Mouse (Mus musculus) MEL (cell line): ENCODE data around the gene Cyth2. TPM values are rescaled to one million over a fixed set of nuclear protein-coding genes. Genes with fewer than 3 reads are reported as not detected.

ENCODE experiments used
- DNase-seq: peaks from one replicate; pipeline ENCODE4 v3.0.0; 2011; ENCODE audit warnings: low read depth, low spot score
- H3K27ac ChIP-seq: 2 replicates; pipeline ENCODE4 v1.5.1; 2012; ENCODE audit warnings: low read depth, mild to moderate bottlenecking, control low read depth, low read length, moderate library complexity; ENCODE audit not compliant: control insufficient read depth
- H3K27me3 ChIP-seq, 2 experiments: fragments of 150-350 bp in 1 of 2; sonication (generic) in 1 of 2; 2 replicates each; pipeline ENCODE4 v1.6.1; 2012; ENCODE audit warnings: low read length in 2 of 2, mild to moderate bottlenecking in 2 of 2, improper control_type of control experiment in 1 of 2, moderate library complexity in 1 of 2; ENCODE audit not compliant: insufficient read depth in 2 of 2, control insufficient read depth in 1 of 2
- H3K36me3 ChIP-seq, 2 experiments: 2 replicates each; pipeline ENCODE4 v1.6.1; 2012 to 2014; ENCODE audit warnings: low read length in 2 of 2, improper control_type of control experiment in 1 of 2, inconsistent platforms in 1 of 2, mild to moderate bottlenecking in 1 of 2; ENCODE audit not compliant: insufficient read depth in 2 of 2, control insufficient read depth in 1 of 2
- H3K4me1 ChIP-seq, 2 experiments: fragments of 150-350 bp in 1 of 2; sonication (generic) in 1 of 2; 2 replicates each; pipeline ENCODE4 v1.6.1; 2012; ENCODE audit warnings: low read length in 2 of 2, improper control_type of control experiment in 1 of 2, mild to moderate bottlenecking in 1 of 2; ENCODE audit not compliant: insufficient read depth in 2 of 2, control insufficient read depth in 1 of 2
- H3K4me3 ChIP-seq, 2 experiments: fragments of 150-350 bp in 1 of 2; sonication (generic) in 1 of 2; 2 replicates each; pipeline ENCODE4 v1.5.1; 2012; ENCODE audit warnings: low read depth in 2 of 2, low read length in 2 of 2, mild to moderate bottlenecking in 2 of 2, moderate library complexity in 2 of 2, control low read depth in 1 of 2, improper control_type of control experiment in 1 of 2; ENCODE audit not compliant: control insufficient read depth in 1 of 2, insufficient read depth in 1 of 2
- H3K79me2 ChIP-seq: 2 replicates; pipeline ENCODE4 v1.6.1; 2012; ENCODE audit warnings: mild to moderate bottlenecking, low read length, moderate library complexity; ENCODE audit not compliant: control insufficient read depth, poor library complexity, insufficient read depth
- H3K9ac ChIP-seq: 2 replicates; pipeline ENCODE4 v1.6.1; 2012; ENCODE audit warnings: low read depth, mild to moderate bottlenecking, control low read depth, low read length, moderate library complexity; ENCODE audit not compliant: control insufficient read depth, poor library complexity, severe bottlenecking
- H3K9me3 ChIP-seq: fragments of 150-350 bp; sonication (generic); replicated peaks from 2 replicates; pipeline ENCODE4 v1.6.1; 2012; ENCODE audit warnings: mild to moderate bottlenecking, low read length, improper control_type of control experiment, moderate library complexity; ENCODE audit not compliant: insufficient read depth
- CHD1 ChIP-seq: IDR thresholded peaks from 2 replicates; pipeline ENCODE4 v1.6.1; 2012; ENCODE audit warnings: low read depth, mild to moderate bottlenecking, inconsistent platforms, low read length, improper control_type of control experiment
- CHD2 ChIP-seq: IDR thresholded peaks from 2 replicates; pipeline ENCODE4 v1.6.1; 2011; ENCODE audit warnings: low read length, improper control_type of control experiment
- CTCF ChIP-seq, 3 experiments: IDR thresholded peaks in 2 of 3; conservative IDR thresholded peaks in 1 of 3; 2 replicates each; pipeline ENCODE4 v1.5.1; 2011 to 2012; ENCODE audit warnings: low read length in 3 of 3, low read depth in 2 of 3, mild to moderate bottlenecking in 2 of 3, improper control_type of control experiment in 1 of 3, inconsistent platforms in 1 of 3, mixed read lengths in 1 of 3, moderate library complexity in 1 of 3; ENCODE audit not compliant: control insufficient read depth in 1 of 3, insufficient read depth in 1 of 3, poor library complexity in 1 of 3, severe bottlenecking in 1 of 3
- E2F4 ChIP-seq: IDR thresholded peaks from 2 replicates; pipeline ENCODE4 v1.6.1; 2011; ENCODE audit warnings: low read depth, low read length, improper control_type of control experiment, borderline replicate concordance
- ELF1 ChIP-seq: IDR thresholded peaks from 2 replicates; pipeline ENCODE4 v1.6.1; 2014; ENCODE audit warnings: low read depth, mild to moderate bottlenecking, inconsistent platforms, low read length, improper control_type of control experiment, moderate library complexity
- ETS1 ChIP-seq: IDR thresholded peaks from 2 replicates; pipeline ENCODE4 v1.6.1; 2012; ENCODE audit warnings: low read depth, mild to moderate bottlenecking, inconsistent platforms, low read length, improper control_type of control experiment, moderate library complexity
- GABPA ChIP-seq: IDR thresholded peaks from 2 replicates; pipeline ENCODE4 v1.6.1; 2012; ENCODE audit warnings: low read depth, mild to moderate bottlenecking, inconsistent platforms, low read length, improper control_type of control experiment, moderate library complexity
- GATA1 ChIP-seq: IDR thresholded peaks from 2 replicates; pipeline ENCODE4 v1.6.1; 2011; ENCODE audit warnings: low read depth, low read length, improper control_type of control experiment
- JUND ChIP-seq: IDR thresholded peaks from 2 replicates; pipeline ENCODE4 v1.6.1; 2011; ENCODE audit warnings: low read depth, mild to moderate bottlenecking, improper control_type of control experiment, low read length
- KAT2A ChIP-seq: conservative IDR thresholded peaks from 2 replicates; pipeline ENCODE4 v1.6.1; 2012; ENCODE audit warnings: low read depth, low read length, improper control_type of control experiment, inconsistent platforms
- MAFK ChIP-seq: IDR thresholded peaks from 2 replicates; pipeline ENCODE4 v1.6.1; 2011; ENCODE audit warnings: low read depth, mild to moderate bottlenecking, low read length, improper control_type of control experiment, borderline replicate concordance
- MAX ChIP-seq: IDR thresholded peaks from 2 replicates; pipeline ENCODE4 v1.6.1; 2011; ENCODE audit warnings: low read length, improper control_type of control experiment
- MAZ ChIP-seq: IDR thresholded peaks from 2 replicates; pipeline ENCODE4 v1.6.1; 2012; ENCODE audit warnings: low read depth, mild to moderate bottlenecking, inconsistent platforms, low read length, improper control_type of control experiment
- MEF2A ChIP-seq: IDR thresholded peaks from 2 replicates; pipeline ENCODE4 v1.6.1; 2014; ENCODE audit warnings: low read depth, mild to moderate bottlenecking, inconsistent platforms, low read length, improper control_type of control experiment; ENCODE audit not compliant: poor library complexity, insufficient replicate concordance, severe bottlenecking; ENCODE audit errors: extremely low read depth
- MXI1 ChIP-seq: IDR thresholded peaks from 2 replicates; pipeline ENCODE4 v1.6.1; 2011; ENCODE audit warnings: mild to moderate bottlenecking, low read depth, low read length, improper control_type of control experiment
- MYB ChIP-seq: IDR thresholded peaks from 2 replicates; pipeline ENCODE4 v1.6.1; 2011; ENCODE audit warnings: mild to moderate bottlenecking, low read depth, low read length, improper control_type of control experiment
- MYC ChIP-seq: IDR thresholded peaks from 2 replicates; pipeline ENCODE4 v1.6.1; 2011; ENCODE audit warnings: low read depth, mild to moderate bottlenecking, low read length, improper control_type of control experiment, moderate library complexity
- NELFE ChIP-seq: IDR thresholded peaks from 2 replicates; pipeline ENCODE4 v1.6.1; 2011; ENCODE audit warnings: low read depth, low read length, improper control_type of control experiment
- NRF1 ChIP-seq: IDR thresholded peaks from 2 replicates; pipeline ENCODE4 v1.6.1; 2014; ENCODE audit warnings: low read depth, mild to moderate bottlenecking, inconsistent platforms, low read length, improper control_type of control experiment, moderate library complexity; ENCODE audit not compliant: poor library complexity, insufficient read depth, severe bottlenecking
- POLR2A ChIP-seq, 2 experiments: IDR thresholded peaks; 2 replicates each; pipeline ENCODE4 v1.6.1; 2011 to 2012; ENCODE audit warnings: low read length in 2 of 2, mild to moderate bottlenecking in 2 of 2, control low read depth in 1 of 2, improper control_type of control experiment in 1 of 2, low read depth in 1 of 2, moderate library complexity in 1 of 2; ENCODE audit not compliant: control insufficient read depth in 1 of 2, insufficient read depth in 1 of 2, poor library complexity in 1 of 2
- POLR2AphosphoS2 ChIP-seq: IDR thresholded peaks from 2 replicates; pipeline ENCODE4 v1.6.1; 2011; ENCODE audit warnings: low read length, improper control_type of control experiment
- POLR2AphosphoS5 ChIP-seq: IDR thresholded peaks from 2 replicates; pipeline ENCODE4 v1.6.1; 2012; ENCODE audit warnings: low read depth, borderline replicate concordance, mild to moderate bottlenecking, inconsistent platforms, low read length, moderate library complexity, mixed read lengths
- RAD21 ChIP-seq: IDR thresholded peaks from 2 replicates; pipeline ENCODE4 v1.6.1; 2011; ENCODE audit warnings: mild to moderate bottlenecking, low read depth, low read length, improper control_type of control experiment
- SIN3A ChIP-seq: IDR thresholded peaks from 2 replicates; pipeline ENCODE4 v1.6.1; 2012; ENCODE audit warnings: low read length, improper control_type of control experiment, inconsistent platforms
- SMC3 ChIP-seq: IDR thresholded peaks from 2 replicates; pipeline ENCODE4 v1.6.1; 2011; ENCODE audit warnings: low read depth, low read length, improper control_type of control experiment
- TAL1 ChIP-seq: IDR thresholded peaks from 2 replicates; pipeline ENCODE4 v1.6.1; 2012; ENCODE audit warnings: mild to moderate bottlenecking, inconsistent platforms, low read length, moderate library complexity, mixed read lengths
- TBP ChIP-seq: IDR thresholded peaks from 2 replicates; pipeline ENCODE4 v1.8.0; 2011; ENCODE audit warnings: low read depth, low read length, improper control_type of control experiment
- TCF12 ChIP-seq: IDR thresholded peaks from 2 replicates; pipeline ENCODE4 v1.6.1; 2014; ENCODE audit warnings: low read depth, mild to moderate bottlenecking, inconsistent platforms, low read length, improper control_type of control experiment, moderate library complexity
- UBTF ChIP-seq: IDR thresholded peaks from 2 replicates; pipeline ENCODE4 v1.6.1; 2012; ENCODE audit warnings: low read depth, mild to moderate bottlenecking, inconsistent platforms, low read length, improper control_type of control experiment, moderate library complexity, borderline replicate concordance; ENCODE audit not compliant: insufficient read depth
- USF1 ChIP-seq: IDR thresholded peaks from 2 replicates; pipeline ENCODE4 v1.6.1; 2014; ENCODE audit warnings: low read depth, mild to moderate bottlenecking, inconsistent platforms, low read length, improper control_type of control experiment, moderate library complexity
- ZC3H11A ChIP-seq: IDR thresholded peaks from 2 replicates; pipeline ENCODE4 v1.6.1; 2012; ENCODE audit warnings: low read depth, mild to moderate bottlenecking, inconsistent platforms, low read length, improper control_type of control experiment
- ZKSCAN1 ChIP-seq: IDR thresholded peaks from 2 replicates; pipeline ENCODE4 v1.6.1; 2012; ENCODE audit warnings: low read depth, mild to moderate bottlenecking, inconsistent platforms, low read length, improper control_type of control experiment, moderate library complexity
- ZMIZ1 ChIP-seq: IDR thresholded peaks from 2 replicates; pipeline ENCODE4 v1.6.1; 2012; ENCODE audit warnings: low read depth, mild to moderate bottlenecking, inconsistent platforms, low read length, improper control_type of control experiment, moderate library complexity
- ZNF384 ChIP-seq: IDR thresholded peaks from 2 replicates; pipeline ENCODE4 v1.6.1; 2012; ENCODE audit warnings: low read depth, mild to moderate bottlenecking, inconsistent platforms, low read length, improper control_type of control experiment
- polyA plus RNA-seq, 2 experiments: library from polyadenylated mRNA; stranded (reverse) in 1 of 2; unstranded in 1 of 2; fragments of >175 nt in 1 of 2; fragments of >200 nt in 1 of 2; gene quantifications; 2 replicates each; pipeline versions ENCODE4 v1.2.1 to v1.2.4; 2012; ENCODE audit warnings: low replicate concordance in 2 of 2, low read depth in 1 of 2; ENCODE audit not compliant: insufficient read length in 2 of 2, insufficient read depth in 1 of 2, missing spikeins in 1 of 2
- total RNA-seq: library from RNA; depleted of rRNA; stranded (reverse); fragments of 300-350 nt; gene quantifications from 2 replicates; pipeline ENCODE4 v1.2.3, GENCODE M21; 2012; rRNA removed

Gene Cyth2
- total RNA-seq (42.6 and 52.9 TPM in 2 replicates), polyA plus RNA-seq (10 to 100 TPM in 1 of 2 experiments, not detected in 1; 92.2 TPM)

- peak; percentile 99 for DNase-seq
- TF ChIP-seq TBP (peak; percentile 68; the same call in 1 of the 2 replicates), POLR2AphosphoS2 (peak; percentile 80; the same call in 1 of the 2 replicates), ELF1 (0 out of 2 replicates have a peak, but pooled peaks have one; percentile 16), GABPA (no peak), UBTF (no peak), CHD2 (peak; percentile 86), USF1 (0 out of 2 replicates have a peak, but pooled peaks have one; percentile 5), MXI1 (peak; percentile 70), SIN3A (peak; percentile 47; the same call in 1 of the 2 replicates), TAL1 (no peak), KAT2A (peak; percentile 56; the same call in 1 of the 2 replicates), GATA1 (peak; percentile 22; the same call in 1 of the 2 replicates), SMC3 (no peak), RAD21 (no peak), E2F4 (no peak), ZMIZ1 (peak; percentile 60; the same call in 1 of the 2 replicates), JUND (no peak), ZKSCAN1 (no peak), POLR2A (IDR thresholded peaks at IDR 0.05; ENCODE audit: control insufficient read depth in 1 of 2, insufficient read depth in 1 of 2, low read depth in 1 of 2, low read length in 2 of 2, poor library complexity in 1 of 2) (peak; percentile 86 to 88), NRF1 (peak; percentile 73), ETS1 (no peak), ZNF384 (no peak), POLR2AphosphoS5 (no peak), MYC (no peak), CHD1 (no peak), CTCF (IDR thresholded peaks at IDR 0.05 in 2 of 3, conservative IDR thresholded peaks at IDR 0.05 in 1 of 3; ENCODE audit: control insufficient read depth in 1 of 3, insufficient read depth in 1 of 3, low read depth in 2 of 3, low read length in 3 of 3, poor library complexity in 1 of 3, severe bottlenecking in 1 of 3) (no peak), MAX (0 out of 2 replicates have a peak, but pooled peaks have one; percentile 5), TCF12 (peak; percentile 32; the same call in 1 of the 2 replicates), MAFK (no peak), MYB (no peak), ZC3H11A (no peak), NELFE (peak; percentile 79), MEF2A (no peak), MAZ (peak; percentile 49; the same call in 1 of the 2 replicates)
Observed at GRCm38 (mm10) chr7:45813787-45814779, at the start of gene Cyth2. Gene Cyth2 (minus strand): TSS chr7:45814581.

More at GRCm38 (mm10) chr7:45813787-45814779, at the start of gene Cyth2:
- Histone ChIP-seq H3K9me3 (no peaks in the 10 kb centered on the region), H3K4me1 (peaks cover 11 to 22% of the 10 kb centered on the region in 2 experiments), H3K27ac (peak within 1 kb of the TSS; percentile 77), H3K36me3 (peaks cover 5 to 13% of the 10 kb centered on the region in 2 experiments), H3K4me3 (peak within 1 kb of the TSS; percentile 75 to 93), H3K27me3 (no peaks in the 10 kb centered on the region), H3K9ac (peak within 1 kb of the TSS; percentile 99), H3K79me2 (peaks cover 12% of the 10 kb centered on the region)
